Mouse (Mus musculus) liver, adult 2 months (tissue): Measurements from ENCODE around the gene Arg1.

Experiments used
- CTCF ChIP-seq: fragments of 200-500 bp; IDR thresholded peaks from 2 replicates; pipeline ENCODE4 v1.5.1; 2011; ENCODE audit warnings: low read depth, low read length, control low read depth
- POLR2A ChIP-seq: fragments of 200-500 bp; IDR thresholded peaks from 2 replicates; pipeline ENCODE4 v1.6.1; 2011; ENCODE audit warnings: low read length, control low read depth; ENCODE audit not compliant: insufficient read depth; ENCODE audit errors: extremely low read depth

- TF ChIP-seq CTCF (no peak), POLR2A (no peak)
Measured at GRCm38 (mm10) chr10:24973845-24974514, 46.7 kb upstream of the Arg1 start.
